Mouse (Mus musculus): Measurements from ENCODE around the gene Cir1. TPM values are rescaled to one million over a fixed set of nuclear protein-coding genes. Genes with fewer than 3 reads are reported as not detected.

Gene Cir1
- total RNA-seq, 2 experiments from 2014 or later, result 31.6 to 32.6 TPM

DNA sequence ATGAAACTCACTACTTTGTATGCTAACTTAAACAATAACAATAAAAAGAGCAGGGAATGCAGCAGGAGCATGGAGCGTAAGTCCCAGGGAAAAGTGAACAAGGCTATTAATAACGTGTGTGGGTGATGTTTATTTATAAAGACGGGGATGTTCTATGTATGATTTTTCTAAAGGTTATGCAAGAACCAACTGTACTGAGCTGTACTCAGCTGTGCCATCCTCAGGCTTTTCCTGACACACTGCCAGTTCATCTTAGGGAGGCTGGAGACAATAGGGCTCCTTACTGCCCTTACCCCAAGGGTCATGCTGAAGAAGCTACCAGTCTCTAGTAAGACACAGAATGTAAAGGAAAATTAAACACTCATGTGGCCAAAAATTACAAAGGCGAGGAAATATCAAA lies 21.4 kb downstream of the Cir1 start:
- Histone ChIP-seq H3K4me3 (no peak overlapping the region), H3K27ac (peak overlapping the region; percentile 28)
- DNase-seq (ENCODE audit: low spot score in 2 of 2), result no peak
- no peak for TF ChIP-seq CTCF (conservative IDR thresholded peaks at IDR 0.05)

- no peak for DNase-seq (ENCODE audit: low spot score in 2 of 2)
- no peak overlapping the region for H3K27ac ChIP-seq
- TF ChIP-seq CTCF (conservative IDR thresholded peaks at IDR 0.05), result peak; percentile 85
- H3K4me3 ChIP-seq, result no peak overlapping the region
These were observed 26.9 kb downstream of the Cir1 start for GRCm38 (mm10) chr2:73285630-73286029.

- DNase-seq (ENCODE audit: low spot score in 2 of 2), result no peak
- Histone ChIP-seq H3K27ac (no peak overlapping the region), H3K4me3 (no peak overlapping the region)
- peak; percentile 57 for TF ChIP-seq CTCF (conservative IDR thresholded peaks at IDR 0.05)
These were observed 30.8 kb downstream of the Cir1 start for GRCm38 (mm10) chr2:73281707-73282106.

DNA sequence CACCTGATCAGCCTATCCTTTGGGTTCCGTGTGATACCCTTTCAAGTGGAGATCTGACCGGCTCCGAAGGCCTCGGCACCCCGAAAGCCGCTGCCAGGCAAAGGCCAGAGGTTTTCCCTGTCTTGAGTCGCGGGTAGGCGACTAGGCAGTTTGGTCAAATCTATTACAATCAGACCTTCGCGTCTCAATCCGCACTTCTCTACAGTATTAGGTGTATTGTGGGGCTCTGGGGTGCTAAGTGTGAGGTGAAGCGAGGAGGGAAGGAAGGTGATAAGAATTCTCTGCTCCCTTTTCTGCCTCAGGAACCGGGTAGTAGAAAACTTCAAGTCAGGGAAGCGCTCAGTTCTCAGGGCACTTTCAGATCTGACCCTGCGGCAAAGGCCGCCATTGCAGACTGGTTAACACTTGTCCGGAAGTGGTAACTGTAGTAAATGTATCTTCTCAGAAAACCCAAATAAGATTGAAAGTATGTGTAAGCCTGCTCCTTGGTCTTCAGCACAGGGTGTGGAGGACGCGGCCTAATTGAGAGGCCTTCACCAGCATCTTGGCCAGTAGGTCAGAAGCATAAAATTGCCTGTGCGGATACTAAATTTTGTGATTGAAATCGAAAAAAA lies 31.3 kb downstream of the Cir1 start:
- no peak overlapping the region for H3K4me3 ChIP-seq
- TF ChIP-seq CTCF (conservative IDR thresholded peaks at IDR 0.05), result no peak
- DNase-seq (ENCODE audit: low spot score in 2 of 2), result no peak
- no peak overlapping the region for H3K27ac ChIP-seq

DNA sequence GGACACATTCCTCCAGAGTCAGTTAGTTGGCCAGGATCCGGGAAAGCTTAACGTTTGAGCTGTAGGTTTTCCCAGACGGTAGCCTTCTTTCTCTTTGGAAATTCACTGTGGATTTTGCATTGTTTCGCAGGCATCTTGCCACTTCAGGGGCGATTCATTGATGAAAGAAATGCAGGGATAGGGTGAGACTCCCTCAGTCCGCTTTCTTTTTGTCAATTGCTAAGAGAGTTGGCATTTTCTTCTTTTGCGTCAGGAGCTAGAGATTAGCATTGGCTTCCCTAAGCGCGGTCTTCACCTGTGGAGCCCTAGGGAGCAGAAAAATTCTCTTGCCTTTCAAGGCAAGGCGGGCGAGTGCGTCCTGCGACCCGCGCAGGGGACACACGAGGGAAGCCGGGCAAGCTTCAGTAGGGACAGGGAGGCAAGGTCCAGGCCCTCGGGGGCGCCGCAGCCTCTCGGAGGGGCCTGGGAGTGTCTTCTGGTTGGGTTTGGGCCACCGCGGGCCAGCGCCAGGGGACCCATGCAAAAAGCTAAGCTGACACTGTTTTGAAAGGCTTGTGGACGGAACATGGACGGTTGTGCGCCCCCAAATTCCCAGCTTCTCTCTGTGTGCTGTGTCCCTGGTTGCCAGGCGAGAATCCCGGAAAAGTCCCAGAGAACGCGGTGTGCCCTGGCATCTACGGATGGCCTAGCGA lies 32.0 kb downstream of the Cir1 start:
- Histone ChIP-seq H3K27ac (no peak overlapping the region), H3K4me3 (no peak overlapping the region)
- no peak for DNase-seq (ENCODE audit: low spot score in 2 of 2)
- no peak for TF ChIP-seq CTCF (conservative IDR thresholded peaks at IDR 0.05)

DNA sequence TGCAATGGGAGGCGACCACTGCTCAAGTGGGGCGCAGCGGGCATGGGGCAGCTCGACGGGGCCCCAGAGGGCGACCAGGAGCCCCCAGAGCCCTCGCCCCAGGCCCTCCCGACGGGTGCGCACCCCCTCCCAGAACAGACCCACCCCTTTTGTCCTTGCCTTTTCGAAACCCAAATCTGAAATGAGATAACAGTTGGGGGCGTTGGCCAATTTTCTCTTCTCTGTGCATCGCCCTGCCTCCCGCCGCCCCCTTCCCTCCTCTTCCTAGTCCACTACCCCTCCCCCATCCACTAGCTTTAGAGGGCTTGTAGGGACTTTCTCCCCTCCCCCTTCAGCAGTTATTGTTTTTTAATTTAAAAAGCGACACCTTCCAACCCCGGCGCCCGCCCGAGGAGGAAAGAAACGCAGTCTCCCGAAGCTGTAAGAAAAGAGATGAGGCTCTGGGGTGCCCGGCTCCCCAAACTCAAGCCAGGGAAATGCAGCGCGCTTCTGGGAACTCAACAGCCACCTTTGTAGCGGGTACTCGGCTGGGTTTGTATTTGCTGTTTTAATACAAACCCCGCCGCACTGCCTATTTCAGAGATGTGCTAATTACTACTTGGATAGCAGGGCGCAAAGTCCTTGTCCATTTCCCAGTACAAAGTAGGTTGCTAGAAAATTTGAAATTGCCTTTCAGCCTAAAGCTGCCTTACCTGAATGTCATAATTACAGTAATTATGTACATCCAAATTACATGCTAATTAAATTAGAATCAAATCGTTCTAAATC lies 33.0 kb downstream of the Cir1 start:
- DNase-seq (ENCODE audit: low spot score in 2 of 2), result no peak
- TF ChIP-seq CTCF (conservative IDR thresholded peaks at IDR 0.05), result no peak
- H3K27ac ChIP-seq, result 0 out of 2 replicates have a peak overlapping the region, but pooled peaks have one; percentile 11
- no peak overlapping the region for H3K4me3 ChIP-seq

GRCm38 (mm10) chr2:73278869-73279268 lies 33.6 kb downstream of the Cir1 start:
- Histone ChIP-seq H3K27ac (0 out of 2 replicates have a peak overlapping the region, but pooled peaks have one; percentile 11), H3K4me3 (no peak overlapping the region; the same call in 1 of the 2 replicates)
- no peak for DNase-seq (ENCODE audit: low spot score in 2 of 2)
- TF ChIP-seq CTCF (conservative IDR thresholded peaks at IDR 0.05), result no peak

GRCm38 (mm10) chr2:73278131-73278854 lies 34.2 kb downstream of the Cir1 start:
- Histone ChIP-seq H3K27ac (no peak overlapping the region), H3K4me3 (no peak overlapping the region; the same call in 1 of the 2 replicates)
- DNase-seq (ENCODE audit: low spot score in 2 of 2), result peak; percentile 81 to 88
- TF ChIP-seq CTCF (conservative IDR thresholded peaks at IDR 0.05), result peak; percentile 100

- no peak for DNase-seq (ENCODE audit: low spot score in 2 of 2)
- no peak for TF ChIP-seq CTCF (conservative IDR thresholded peaks at IDR 0.05)
- Histone ChIP-seq H3K4me3 (no peak overlapping the region), H3K27ac (no peak overlapping the region; the same call in 1 of the 2 replicates)
These were observed 34.8 kb downstream of the Cir1 start for GRCm38 (mm10) chr2:73277709-73278075.

DNA sequence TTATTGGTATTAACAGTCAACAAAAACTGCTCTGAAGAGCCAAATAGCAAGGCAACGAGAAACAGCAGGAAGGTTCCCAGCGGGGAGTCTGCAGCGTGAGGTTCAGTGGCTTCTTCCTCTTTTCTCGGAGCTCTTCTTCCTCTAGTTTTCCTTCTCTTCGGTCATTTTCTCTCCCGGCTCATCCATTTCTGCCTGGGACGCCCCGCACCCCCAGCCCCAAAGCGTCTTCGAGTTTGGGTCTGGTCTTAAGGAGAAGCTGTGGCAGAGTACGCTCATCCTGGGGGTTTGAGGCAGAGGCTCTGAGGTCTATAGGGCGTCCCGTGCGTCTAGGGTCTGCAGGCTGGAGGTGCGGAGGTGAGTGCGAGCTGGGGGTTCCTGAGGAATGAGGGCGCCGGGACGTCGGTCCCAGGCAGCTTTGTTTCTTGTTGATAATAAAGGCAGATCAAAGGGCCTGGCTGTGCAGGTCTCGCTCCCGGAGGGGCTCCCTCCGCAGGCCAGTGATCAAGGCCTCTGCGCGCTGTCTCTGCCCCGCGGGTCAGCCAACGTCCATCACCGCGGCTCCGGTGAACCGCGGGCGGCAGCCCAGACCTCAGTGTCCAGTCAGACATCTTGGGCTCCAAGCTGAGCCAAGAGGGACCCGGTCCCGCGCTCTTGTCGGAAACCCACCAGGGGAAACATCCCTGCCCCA lies 35.3 kb downstream of the Cir1 start:
- peak overlapping the region; percentile 9; the same call in 1 of the 2 replicates for H3K4me3 ChIP-seq
- no peak for DNase-seq (ENCODE audit: low spot score in 2 of 2)
- TF ChIP-seq CTCF (conservative IDR thresholded peaks at IDR 0.05), result no peak
- H3K27ac ChIP-seq, result no peak overlapping the region; the same call in 1 of the 2 replicates

DNA sequence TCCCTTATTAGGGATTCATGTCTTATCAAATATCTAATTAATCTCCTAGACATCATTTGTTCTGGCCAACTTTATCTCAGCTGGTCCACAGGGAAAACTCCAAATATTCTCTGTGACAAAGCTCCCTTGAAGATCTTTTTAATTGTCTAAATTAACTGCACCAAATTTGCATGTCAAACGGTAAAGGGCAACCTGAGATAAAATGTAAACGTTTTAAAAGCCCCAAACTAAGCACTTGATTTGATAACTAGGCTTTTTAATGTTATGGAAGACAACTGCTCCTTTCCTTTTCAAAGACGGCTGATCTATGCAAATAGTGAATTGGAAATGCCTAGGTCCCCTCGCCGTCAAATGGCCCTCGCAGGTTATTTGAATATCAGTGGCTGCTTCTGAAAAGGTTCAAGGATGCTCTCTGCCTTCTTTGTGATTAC lies 36.3 kb downstream of the Cir1 start:
- H3K4me3 ChIP-seq, result no peak overlapping the region

More for the DNA sequence above, 36.3 kb downstream of the Cir1 start:
- H3K27ac ChIP-seq, result no peak overlapping the region
- no peak for TF ChIP-seq CTCF (conservative IDR thresholded peaks at IDR 0.05)
- DNase-seq (ENCODE audit: low spot score in 2 of 2), result no peak
